Mouse (Mus musculus) midbrain, postnatal 0 days (tissue): ENCODE data around the gene Eif2s1. TPM values are rescaled to one million over a fixed set of nuclear protein-coding genes. Genes with fewer than 3 reads are reported as not detected.
A peak's percentile ranks its signal among the peaks of the same experiment; 100 is the strongest.

Source experiments
- ATAC-seq: fragments of 200-750 bp; cut with Nextera tagmentation; 2 replicates; pipeline ENCODE4 v1.8.0; 2017; ENCODE audit warnings: moderate number of reproducible peaks, mild to moderate bottlenecking, moderate TSS enrichment, moderate library complexity; ENCODE audit not compliant: low FRiP score
- DNase-seq: peaks from one replicate; pipeline ENCODE4 v3.0.0-alpha.2; 2015; ENCODE audit warnings: low spot score
- H3K27ac ChIP-seq: fragments of 300-500 bp; sonication (generic); 2 replicates; pipeline ENCODE4 v1.5.1; 2014; ENCODE audit warnings: low read depth, mild to moderate bottlenecking, low read length, mixed read lengths
- H3K27me3 ChIP-seq: fragments of 300-500 bp; sonication (generic); 2 replicates; pipeline ENCODE4 v1.6.1; 2014; ENCODE audit warnings: low read length, control low read depth, mixed read lengths; ENCODE audit not compliant: insufficient read depth
- H3K36me3 ChIP-seq: fragments of 300-500 bp; sonication (generic); 2 replicates; pipeline ENCODE4 v1.6.1; 2014; ENCODE audit warnings: low read length, control low read depth, mixed read lengths; ENCODE audit not compliant: insufficient read depth
- H3K4me1 ChIP-seq: fragments of 300-500 bp; sonication (generic); 2 replicates; pipeline ENCODE4 v1.6.1; 2014; ENCODE audit warnings: mild to moderate bottlenecking, control low read depth, antibody characterized with exemption, low read length, mixed read lengths; ENCODE audit not compliant: insufficient read depth
- H3K4me2 ChIP-seq: fragments of 300-500 bp; sonication (generic); 2 replicates; pipeline ENCODE4 v1.6.1; 2014; ENCODE audit warnings: low read depth, mild to moderate bottlenecking, low read length, mixed read lengths; ENCODE audit not compliant: poor library complexity, severe bottlenecking
- H3K4me3 ChIP-seq: fragments of 300-500 bp; sonication (generic); 2 replicates; pipeline ENCODE4 v1.5.1; 2014; ENCODE audit warnings: low read depth, mild to moderate bottlenecking, low read length, moderate library complexity
- H3K9ac ChIP-seq: fragments of 300-500 bp; sonication (generic); replicated peaks from 2 replicates; pipeline ENCODE4 v1.6.1; 2014; ENCODE audit warnings: mild to moderate bottlenecking, low read length, moderate library complexity, mixed read lengths; ENCODE audit not compliant: poor library complexity, severe bottlenecking
- H3K9me3 ChIP-seq: fragments of 300-500 bp; sonication (generic); 2 replicates; pipeline ENCODE4 v1.6.1; 2016; ENCODE audit warnings: low read length, control low read depth
- CTCF ChIP-seq: IDR thresholded peaks from 2 replicates; pipeline ENCODE4 v1.5.1; 2016; ENCODE audit warnings: antibody characterized with exemption, mild to moderate bottlenecking
- WGBS: fragments of 180-500 bp; shearing (Covaris S2); extraction: QIAGEN DNeasy Blood & Tissue Kit; methylation state at CpG from one replicate; pipeline ENCODE4 v1.1.7; 2014; 5-methylcytosine and 5-hydroxymethylcytosine counted together
- polyA plus RNA-seq: library from polyadenylated mRNA; unstranded; fragments of >200 nt; fragmentation: Nextera tagmentation; extraction: Ambion mirVana; gene quantifications from 2 replicates; pipeline ENCODE4 v1.2.1, GENCODE M21; 2015
- total RNA-seq: library from RNA; depleted of rRNA; stranded (reverse); fragments of >200 nt; gene quantifications from 2 replicates; pipeline ENCODE4 v1.2.3, GENCODE M21; 2014

Eif2s1 gene
- total and polyA plus RNA-seq, 2 experiments from 2014 or later: 35.1 to 80.5 TPM

- peak overlapping the region; percentile 74 for H3K27ac ChIP-seq
- WGBS: 1% methylated on average over 30 of the region's 30 CpGs
- H3K9me3 ChIP-seq: no peaks in the 10 kb centered on the region
- H3K27me3 ChIP-seq: no peaks in the 10 kb centered on the region
- H3K4me1 ChIP-seq: peaks cover 16% of the 10 kb centered on the region; the same call in 1 of the 2 replicates
- no peaks in the 10 kb centered on the region for H3K36me3 ChIP-seq
- peak overlapping the region; percentile 89 for H3K4me3 ChIP-seq
- H3K4me2 ChIP-seq: peak overlapping the region; percentile 86
- TF ChIP-seq CTCF: no peak
- DNase-seq: peak; percentile 2
- H3K9ac ChIP-seq: peak overlapping the region; percentile 79
- peak; percentile 41; the same call in 1 of the 2 replicates for ATAC-seq
Measured at GRCm38 (mm10) chr12:78860921-78861495, 611 bp upstream of the Eif2s1 start.

- no peak for ATAC-seq
- Histone ChIP-seq H3K4me3 (peak overlapping the region; percentile 89), H3K4me1 (peaks cover 16% of the 10 kb centered on the region; the same call in 1 of the 2 replicates), H3K36me3 (no peaks in the 10 kb centered on the region; the same call in 1 of the 2 replicates), H3K4me2 (peak overlapping the region; percentile 56), H3K9ac (peak overlapping the region; percentile 76), H3K27me3 (no peaks in the 10 kb centered on the region), H3K9me3 (no peaks in the 10 kb centered on the region), H3K27ac (peak overlapping the region; percentile 77)
- TF ChIP-seq CTCF: no peak
- WGBS: under 1% methylated on average over 22 of the region's 22 CpGs
- no peak for DNase-seq
Measured at GRCm38 (mm10) chr12:78862254-78862730, 673 bp downstream of the Eif2s1 start.

- WGBS: 94% methylated on average over 1 of the region's 1 CpGs
- ATAC-seq (no peak), DNase-seq (no peak)
- Histone ChIP-seq H3K36me3 (no peaks in the 10 kb centered on the region; the same call in 1 of the 2 replicates), H3K9me3 (no peaks in the 10 kb centered on the region), H3K4me3 (no peak overlapping the region), H3K9ac (no peak overlapping the region), H3K27ac (no peak overlapping the region), H3K27me3 (no peaks in the 10 kb centered on the region), H3K4me2 (no peak overlapping the region), H3K4me1 (peaks cover 8% of the 10 kb centered on the region; the same call in 1 of the 2 replicates)
- peak; percentile 35; the same call in 1 of the 2 replicates for TF ChIP-seq CTCF
Measured at GRCm38 (mm10) chr12:78865434-78865833, 3.8 kb downstream of the Eif2s1 start.

GRCm38 (mm10) chr12:78868115-78868514 is 6.5 kb downstream of the Eif2s1 start:
- peaks cover 2% of the 10 kb centered on the region; the same call in 1 of the 2 replicates for H3K4me1 ChIP-seq
- H3K27me3 ChIP-seq: no peaks in the 10 kb centered on the region
- TF ChIP-seq CTCF: no peak
- no peak overlapping the region for H3K27ac ChIP-seq
- H3K4me3 ChIP-seq: no peak overlapping the region
- DNase-seq (no peak), ATAC-seq (no peak)
- H3K36me3 ChIP-seq: no peaks in the 10 kb centered on the region; the same call in 1 of the 2 replicates
- no peak overlapping the region for H3K4me2 ChIP-seq
- WGBS: 95% methylated on average over 1 of the region's 1 CpGs
- no peak overlapping the region for H3K9ac ChIP-seq
- no peaks in the 10 kb centered on the region for H3K9me3 ChIP-seq

- H3K4me1 ChIP-seq: no peaks in the 10 kb centered on the region
- peak; percentile 40 for TF ChIP-seq CTCF
- H3K36me3 ChIP-seq: peaks cover 18% of the 10 kb centered on the region
- DNase-seq (no peak), ATAC-seq (no peak)
- 100% methylated on average over 3 of the region's 3 CpGs for WGBS
- no peak overlapping the region for H3K9ac ChIP-seq
- H3K27ac ChIP-seq: no peak overlapping the region
- H3K4me2 ChIP-seq: no peak overlapping the region
- H3K27me3 ChIP-seq: no peaks in the 10 kb centered on the region
- H3K9me3 ChIP-seq: no peaks in the 10 kb centered on the region
- H3K4me3 ChIP-seq: no peak overlapping the region
Measured at GRCm38 (mm10) chr12:78874581-78874980, 13.0 kb downstream of the Eif2s1 start.

GRCm38 (mm10) chr12:78890062-78890461 is 28.4 kb downstream of the Eif2s1 start:
- DNase-seq: no peak
- WGBS: 67% methylated on average over 1 of the region's 1 CpGs
- H3K27ac ChIP-seq: no peak overlapping the region
- H3K4me3 ChIP-seq: no peak overlapping the region
- H3K4me2 ChIP-seq: no peak overlapping the region
- H3K27me3 ChIP-seq: no peaks in the 10 kb centered on the region
- H3K4me1 ChIP-seq: no peaks in the 10 kb centered on the region
- ATAC-seq: no peak
- no peaks in the 10 kb centered on the region for H3K9me3 ChIP-seq
- H3K36me3 ChIP-seq: peaks cover 7% of the 10 kb centered on the region
- no peak for TF ChIP-seq CTCF
- no peak overlapping the region for H3K9ac ChIP-seq
